Mouse (Mus musculus) urinary bladder, adult 18-20 months (tissue): ENCODE measurements around the gene Rab21.
A peak's percentile ranks its signal among the peaks of the same experiment; 100 is the strongest.

Experiments used
- DNase-seq, 2 experiments: peaks; one replicate each; pipeline ENCODE4 v3.0.0; 2022; ENCODE audit warnings: low spot score in 2 of 2, mixed read lengths in 2 of 2

The Rab21 gene

DNA sequence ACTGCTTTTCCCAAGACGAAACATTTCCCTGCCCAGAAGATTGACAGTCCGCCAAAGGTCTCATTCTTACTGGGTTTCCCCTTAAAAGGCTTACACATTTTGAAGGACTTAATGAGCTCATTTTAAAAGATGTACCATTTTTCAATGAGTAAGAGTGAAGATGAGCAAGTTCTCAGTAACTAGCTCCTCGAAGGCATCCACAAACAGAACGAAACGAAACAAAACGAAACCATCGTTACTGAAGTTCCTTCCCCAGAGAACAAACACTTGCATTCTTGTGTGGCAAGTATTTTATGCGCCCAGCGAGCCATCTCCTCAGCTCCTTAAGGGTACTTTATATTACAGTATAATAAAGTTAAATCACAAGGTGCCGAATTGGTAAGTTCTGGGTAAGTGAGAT, 34.0 kb downstream of the Rab21 start:
- no peak for DNase-seq

DNA sequence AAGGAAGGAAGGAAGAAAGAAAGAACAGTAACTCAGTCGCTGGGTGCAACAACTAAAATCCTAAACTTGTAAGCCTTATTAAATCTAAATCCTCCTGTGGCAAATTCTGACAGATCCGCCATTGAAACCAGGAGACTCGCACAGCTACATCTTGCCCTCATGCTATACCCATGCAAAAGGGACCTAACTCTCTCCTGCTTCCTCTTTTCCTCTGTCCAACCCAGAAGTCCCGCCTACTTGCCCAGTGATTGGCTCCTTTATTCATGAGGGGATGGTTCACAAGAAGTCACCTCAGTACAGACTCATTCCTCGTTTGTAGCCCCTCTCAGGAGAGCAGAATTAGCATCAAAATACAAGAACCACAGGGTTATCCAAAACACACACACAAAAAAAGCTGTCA, 43.7 kb downstream of the Rab21 start:
- DNase-seq: no peak

DNA sequence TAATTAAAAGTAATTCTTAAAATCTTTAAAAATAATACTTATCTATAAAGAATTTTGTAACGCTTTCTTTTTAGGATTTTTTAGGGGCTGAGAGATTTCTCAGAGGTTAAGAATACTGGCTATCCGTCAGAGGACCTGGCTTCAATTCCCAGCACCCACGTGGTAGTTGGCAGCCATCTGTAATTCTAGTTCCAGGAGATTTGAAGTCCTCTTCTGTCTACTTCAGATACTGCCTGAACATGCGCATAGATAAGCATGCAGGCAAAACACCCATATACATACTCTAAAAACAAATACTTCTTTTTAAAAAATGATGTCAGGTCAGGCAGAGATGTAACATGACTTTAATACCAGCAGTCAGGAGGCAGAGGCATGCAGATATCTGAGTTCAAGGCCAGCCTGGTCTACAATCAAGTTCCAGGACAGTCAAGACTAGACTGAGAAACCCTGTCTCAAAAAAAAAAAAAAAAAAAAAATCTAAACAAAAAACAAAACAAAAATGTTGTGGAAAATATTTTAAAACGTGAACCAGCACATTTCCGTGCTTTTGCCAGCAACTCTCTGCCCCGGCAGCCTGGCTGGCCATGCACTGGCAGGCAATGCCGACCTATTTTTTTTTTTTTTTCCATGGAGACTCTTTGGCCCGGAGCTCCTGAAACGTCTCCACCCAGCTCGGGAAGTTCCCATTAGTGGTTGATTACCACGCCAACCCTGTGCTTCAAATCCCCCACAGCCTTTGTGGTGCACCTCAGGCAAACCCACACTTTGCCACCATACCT, 44.6 kb downstream of the Rab21 start:
- DNase-seq: no peak

DNA sequence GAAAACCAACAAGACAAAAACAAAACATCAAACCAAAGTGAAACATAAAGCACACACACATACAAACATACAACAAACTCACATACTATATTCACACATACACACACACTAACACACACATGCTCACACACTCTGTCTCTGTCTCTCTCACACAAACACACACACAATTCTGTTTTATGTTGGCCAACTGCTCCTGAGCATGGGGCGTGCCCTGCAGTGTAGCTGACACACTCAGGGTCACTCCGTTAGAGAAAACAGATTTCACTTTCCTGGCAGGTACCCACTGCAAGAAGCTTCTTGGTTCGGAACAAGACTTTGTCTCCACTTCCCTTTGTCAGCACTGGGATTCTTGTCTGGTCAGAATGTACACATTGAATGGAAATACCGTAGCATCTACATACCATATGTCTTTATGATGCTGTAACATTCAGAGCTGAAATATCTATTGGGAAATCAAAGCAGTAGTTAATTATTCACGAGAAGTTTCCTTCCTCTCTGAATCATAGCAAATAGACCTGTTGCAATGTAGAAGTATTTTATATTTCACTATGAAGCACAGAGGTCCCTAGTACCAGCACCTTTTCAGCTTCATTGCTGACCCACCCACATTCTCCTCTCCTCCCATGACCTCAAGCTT, 52.4 kb downstream of the Rab21 start:
- no peak for DNase-seq

DNA sequence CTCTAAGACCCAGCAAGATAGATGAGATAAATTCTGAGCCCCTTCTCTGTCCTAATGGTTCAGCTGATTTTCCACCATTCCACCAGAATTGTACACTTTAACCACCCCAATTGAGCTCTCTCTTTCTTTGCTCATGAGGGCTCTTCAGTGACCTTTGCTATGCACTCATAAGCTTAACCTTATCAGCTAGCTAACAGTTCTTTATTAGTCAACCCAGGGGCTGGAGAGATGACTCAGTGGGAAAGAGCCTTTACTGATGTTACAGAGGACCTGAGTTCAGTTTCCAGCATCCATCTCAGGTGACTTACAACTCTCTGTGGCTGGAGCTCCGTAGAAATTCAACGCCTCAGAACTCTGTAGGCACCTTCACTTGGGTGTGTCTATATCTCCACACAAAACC, 53.1 kb downstream of the Rab21 start:
- no peak for DNase-seq

DNA sequence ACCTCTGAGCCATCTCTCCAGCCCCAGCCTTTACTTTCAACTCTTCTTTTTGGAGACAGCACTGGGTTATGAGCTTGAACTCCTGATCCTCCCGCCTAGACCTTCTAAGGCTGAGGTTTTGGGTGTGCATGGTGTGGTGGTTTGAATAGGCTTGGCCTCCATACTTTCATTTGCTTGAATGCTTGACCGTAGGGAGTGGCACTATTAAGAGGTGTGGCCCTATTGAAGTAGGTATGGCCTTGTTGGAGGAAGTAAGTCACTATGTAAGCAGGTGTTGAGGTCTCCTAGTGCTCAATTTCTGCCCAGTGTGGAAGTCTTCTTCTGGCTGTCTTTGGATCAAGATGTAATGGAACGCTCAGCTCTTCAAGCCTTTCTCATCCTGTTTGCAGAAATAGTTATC, 54.0 kb downstream of the Rab21 start:
- no peak for DNase-seq

DNA sequence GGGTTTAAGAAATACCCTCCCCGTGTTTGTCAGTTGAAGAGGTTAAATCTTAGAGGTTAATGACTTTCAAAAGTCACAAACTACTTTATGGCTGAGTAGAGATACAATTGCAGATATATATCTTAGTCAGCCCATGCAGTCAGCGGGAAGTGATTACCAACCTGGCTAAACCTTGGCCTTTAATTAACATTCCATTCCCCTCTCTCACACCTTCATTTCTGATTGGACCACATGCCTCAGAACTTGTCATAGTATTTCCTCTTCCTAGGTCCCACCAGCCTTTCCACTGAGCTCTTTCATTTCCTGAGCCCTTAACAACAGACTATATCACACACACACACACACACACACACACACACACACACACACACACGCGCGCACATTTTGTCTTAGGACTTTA, 59.2 kb downstream of the Rab21 start:
- no peak for DNase-seq

DNA sequence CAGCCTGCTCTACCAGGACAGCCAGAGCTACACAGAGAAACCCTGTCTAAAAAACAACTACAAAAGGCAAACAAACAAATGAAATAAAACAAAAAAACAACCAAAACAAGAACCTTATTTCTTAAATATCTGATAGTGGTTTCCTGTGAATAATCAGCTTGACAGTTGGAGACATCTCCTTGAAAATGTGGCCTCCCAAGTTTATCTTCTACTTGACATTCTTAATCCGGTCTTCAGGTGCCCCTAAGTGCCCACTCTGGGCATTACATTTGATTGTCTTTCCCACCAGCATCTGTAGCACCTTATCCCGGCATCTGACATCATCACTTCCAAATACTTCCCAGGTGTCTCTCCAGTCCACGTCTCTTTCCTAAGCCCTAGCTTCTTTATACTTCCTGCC, 61.9 kb downstream of the Rab21 start:
- DNase-seq: no peak

DNA sequence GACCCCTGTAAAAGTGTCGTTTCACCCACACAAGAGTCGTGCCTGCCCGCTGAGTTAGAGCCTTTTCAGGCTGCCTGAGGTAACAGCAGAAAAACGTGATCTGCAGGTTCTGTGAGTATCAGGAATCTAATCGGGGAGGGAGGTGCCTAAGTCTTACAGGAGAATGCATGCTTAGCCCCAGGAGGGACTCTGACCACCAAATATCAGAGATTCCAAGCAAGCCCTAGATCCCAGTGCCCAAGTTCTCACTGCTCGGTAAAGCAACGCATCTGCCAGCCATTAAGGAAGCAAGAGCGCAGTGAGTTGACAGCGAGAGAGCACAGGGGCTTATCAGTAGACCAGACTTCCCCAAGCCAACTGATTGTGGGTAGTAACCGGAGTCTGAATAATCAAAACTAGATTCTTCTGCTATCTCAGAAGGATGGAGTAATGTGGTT, 63.1 kb downstream of the Rab21 start:
- DNase-seq: peak; percentile 43 to 62

DNA sequence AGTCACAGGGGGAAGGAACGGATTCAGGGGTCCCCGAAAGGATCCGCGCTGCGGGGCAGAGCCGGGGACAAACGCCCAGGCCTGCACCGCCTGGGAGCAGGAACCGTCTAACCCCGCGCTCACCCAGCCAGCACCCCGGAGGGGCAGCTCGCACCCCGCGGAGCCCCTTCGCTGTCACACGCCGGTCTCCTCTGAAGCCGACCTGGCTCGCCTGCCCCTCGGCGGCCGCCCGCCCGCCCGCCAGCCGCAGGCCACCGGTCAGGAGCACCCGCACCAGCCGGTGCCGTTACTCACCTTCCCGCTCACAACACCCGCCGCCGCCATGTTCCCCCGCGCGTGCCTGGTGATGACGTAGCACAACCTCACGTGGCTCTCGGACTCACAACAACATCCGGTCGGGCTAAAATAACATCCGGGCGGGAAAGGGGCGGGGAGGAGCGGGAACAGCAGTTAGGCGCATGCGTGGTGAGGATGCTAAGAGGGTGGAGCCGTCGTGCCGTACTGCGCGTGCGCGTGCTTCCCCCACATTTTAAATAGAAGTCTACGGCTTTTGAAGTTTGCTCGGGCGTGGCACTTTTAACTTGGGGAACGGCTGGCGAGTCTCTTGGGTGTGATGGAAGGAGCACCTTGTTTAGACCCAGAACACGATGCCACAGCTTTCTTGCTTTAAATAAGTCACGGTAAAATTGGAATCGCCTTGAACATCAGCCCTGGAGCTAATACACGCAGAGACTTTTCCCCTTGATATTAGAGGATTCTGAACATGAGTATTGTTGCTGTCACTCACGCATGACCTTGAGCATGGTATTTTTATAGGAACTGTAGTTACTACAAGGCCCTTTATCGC, 64.1 kb downstream of the Rab21 start, which contains the start of gene Tbc1d15:
TSS of gene Tbc1d15 (minus strand) at position 380 of the 847 bp plus-strand sequence.
- peak; percentile 92 to 98 for DNase-seq

DNA sequence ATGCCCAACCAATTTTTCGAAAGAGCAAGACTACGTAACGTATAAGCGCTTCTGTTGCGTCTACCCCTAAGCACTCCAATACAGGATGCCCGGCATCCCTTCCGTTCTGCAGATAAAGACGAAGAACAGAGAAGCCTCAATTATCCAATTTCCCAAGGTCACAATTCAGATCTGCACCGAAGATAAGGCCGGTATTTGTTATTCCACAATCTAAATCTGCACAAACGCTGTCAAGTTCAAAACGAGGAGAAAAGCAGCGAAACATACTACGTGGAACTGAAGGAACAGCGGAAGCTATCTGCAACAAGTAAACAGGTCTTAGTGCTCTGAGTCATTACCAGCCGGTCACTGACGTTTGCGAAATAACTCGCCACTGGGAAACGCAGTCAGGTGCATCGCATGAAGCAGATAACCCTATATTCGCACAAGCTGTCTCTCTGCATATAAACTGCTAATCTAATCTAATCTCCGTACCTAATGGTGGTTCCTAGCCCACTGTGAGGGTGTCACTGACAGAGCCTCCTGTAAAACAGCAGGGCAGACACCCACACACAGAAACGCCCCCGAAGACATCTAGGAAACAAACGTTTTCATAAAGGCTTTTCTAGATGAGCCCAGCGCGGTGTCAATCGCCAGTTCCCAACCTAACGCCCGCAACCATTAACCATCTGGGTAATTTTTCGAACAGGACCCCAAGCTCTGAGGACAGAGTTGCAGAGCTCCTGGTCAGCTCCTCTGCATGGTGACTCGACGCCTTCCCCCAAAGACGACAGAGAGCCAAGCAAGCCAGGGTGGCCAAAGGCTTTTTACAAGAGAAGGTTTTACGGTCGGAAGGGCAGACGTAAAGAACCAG, 64.9 kb downstream of the Rab21 start:
- DNase-seq: peak in 1 of 2 experiments; percentile 34

DNA sequence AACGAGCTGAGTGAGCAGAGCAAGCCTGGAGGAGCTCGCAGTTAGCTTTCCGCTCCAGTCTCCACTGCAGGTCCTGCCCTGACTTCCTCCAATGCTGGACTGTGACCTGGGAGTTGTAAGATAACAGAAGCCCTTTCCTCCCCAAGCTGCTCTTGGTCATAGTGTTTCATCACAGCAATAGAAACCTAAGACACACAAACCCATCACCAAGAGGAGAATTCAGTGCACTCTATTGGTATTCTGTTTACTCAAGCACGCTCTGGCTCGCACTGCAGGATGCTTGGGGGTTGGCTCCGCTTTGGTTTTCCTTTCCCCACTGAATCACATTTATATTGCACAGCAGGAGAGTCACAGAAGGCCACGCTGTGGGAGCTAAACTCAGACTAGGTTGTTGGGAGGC, 67.4 kb downstream of the Rab21 start:
- no peak for DNase-seq

DNA sequence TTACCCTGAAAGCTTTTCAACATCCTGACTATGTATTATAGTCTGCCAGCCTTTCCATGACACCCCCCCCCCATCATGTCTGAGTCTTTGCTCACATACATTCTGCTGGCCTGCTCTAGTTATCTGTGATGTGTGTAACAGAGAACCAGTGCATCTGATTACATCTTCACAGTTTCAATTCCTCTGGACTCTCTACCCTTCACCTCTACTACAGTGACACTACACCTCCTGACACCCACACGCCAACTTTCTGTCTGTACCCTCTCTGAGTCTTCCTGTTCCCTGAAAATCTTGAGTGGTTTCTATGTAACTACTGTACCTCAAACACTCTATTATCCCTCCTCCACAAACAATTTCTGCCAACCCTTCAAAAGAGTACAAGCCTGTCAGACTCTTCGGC, 69.9 kb downstream of the Rab21 start:
- no peak for DNase-seq

DNA sequence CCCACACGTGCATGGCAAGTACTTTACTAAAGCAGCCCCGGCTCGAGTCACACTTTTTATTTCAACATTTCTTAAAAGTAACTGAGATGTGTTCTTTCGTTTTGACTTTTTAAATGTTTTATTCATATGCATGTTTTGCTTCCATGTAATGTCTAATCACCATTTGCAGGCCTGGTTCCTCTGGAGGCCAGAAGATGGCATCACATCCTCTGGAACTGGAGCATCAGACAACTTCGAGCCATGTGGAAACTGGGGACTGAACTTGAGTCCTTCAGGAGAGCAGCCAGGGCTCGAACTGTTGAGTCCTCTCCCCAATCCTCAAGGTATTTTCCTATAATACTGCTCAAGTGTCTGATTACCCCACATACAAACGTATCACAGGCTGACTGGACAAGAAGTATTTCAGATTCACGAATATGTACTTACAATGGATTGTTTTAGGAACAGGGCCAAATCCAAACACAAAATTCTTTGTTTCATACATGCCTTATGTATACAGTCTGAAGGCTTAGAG, 74.3 kb downstream of the Rab21 start:
- no peak for DNase-seq

DNA sequence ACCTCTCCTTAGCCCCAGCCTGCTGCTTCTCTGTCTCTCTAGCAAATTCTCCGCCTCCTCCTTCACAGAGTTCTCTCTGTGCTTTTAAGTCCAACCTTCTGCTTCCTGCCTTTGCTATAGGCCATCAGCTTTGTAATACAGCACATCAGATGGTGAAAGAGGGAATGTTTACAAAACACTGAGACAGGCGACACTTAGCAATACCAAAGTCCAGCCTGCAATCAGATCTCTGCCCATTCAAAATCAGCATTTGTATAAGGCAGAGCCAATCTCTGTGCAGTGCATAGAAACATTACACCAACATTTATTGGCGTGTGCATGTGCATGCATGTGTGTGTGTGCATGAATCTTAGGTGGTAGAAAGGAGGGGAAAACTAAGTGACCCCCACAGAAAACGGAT, 77.5 kb downstream of the Rab21 start:
- no peak for DNase-seq
